Mouse (Mus musculus) neural tube, embryonic 12.5 days (tissue): ENCODE measurements at regions not wholly inside any gene's neighbourhood (a gene's known extent, or its start where the extent isn't known, plus 50 kb on each side); places are given as distances from the start of the nearest gene placed in this dataset.
A peak's percentile ranks its signal among the peaks of the same experiment; 100 is the strongest.

ENCODE experiments used
- ATAC-seq: fragments of 200-750 bp; cut with Nextera tagmentation; 2 replicates; pipeline ENCODE4 v1.8.0; 2017; ENCODE audit warnings: low read depth, mild to moderate bottlenecking, moderate TSS enrichment, moderate library complexity; ENCODE audit not compliant: low FRiP score
- H3K27ac ChIP-seq: fragments of 300-500 bp; sonication (generic); 2 replicates; pipeline ENCODE4 v1.5.1; 2016
- H3K27me3 ChIP-seq: fragments of 300-500 bp; sonication (generic); replicated peaks from 2 replicates; pipeline ENCODE4 v1.6.1; 2016; ENCODE audit warnings: mild to moderate bottlenecking
- H3K36me3 ChIP-seq: fragments of 300-500 bp; sonication (generic); 2 replicates; pipeline ENCODE4 v1.6.1; 2016; ENCODE audit warnings: mild to moderate bottlenecking
- H3K4me1 ChIP-seq: fragments of 300-500 bp; sonication (generic); 2 replicates; pipeline ENCODE4 v1.6.1; 2016
- H3K4me2 ChIP-seq: fragments of 300-500 bp; sonication (generic); replicated peaks from 2 replicates; pipeline ENCODE4 v1.6.1; 2016; ENCODE audit warnings: mild to moderate bottlenecking
- H3K4me3 ChIP-seq: fragments of 300-500 bp; sonication (generic); 2 replicates; pipeline ENCODE4 v1.5.1; 2016
- H3K9ac ChIP-seq: fragments of 300-500 bp; sonication (generic); 2 replicates; pipeline ENCODE4 v1.6.1; 2016; ENCODE audit warnings: mild to moderate bottlenecking
- H3K9me3 ChIP-seq: fragments of 300-500 bp; sonication (generic); 2 replicates; pipeline ENCODE4 v1.6.1; 2016; ENCODE audit warnings: mild to moderate bottlenecking
- WGBS: fragments of 180-500 bp; shearing (Covaris S2); methylation state at CpG from one replicate; pipeline ENCODE4 v1.1.7; 2016; 5-methylcytosine and 5-hydroxymethylcytosine counted together

DNA sequence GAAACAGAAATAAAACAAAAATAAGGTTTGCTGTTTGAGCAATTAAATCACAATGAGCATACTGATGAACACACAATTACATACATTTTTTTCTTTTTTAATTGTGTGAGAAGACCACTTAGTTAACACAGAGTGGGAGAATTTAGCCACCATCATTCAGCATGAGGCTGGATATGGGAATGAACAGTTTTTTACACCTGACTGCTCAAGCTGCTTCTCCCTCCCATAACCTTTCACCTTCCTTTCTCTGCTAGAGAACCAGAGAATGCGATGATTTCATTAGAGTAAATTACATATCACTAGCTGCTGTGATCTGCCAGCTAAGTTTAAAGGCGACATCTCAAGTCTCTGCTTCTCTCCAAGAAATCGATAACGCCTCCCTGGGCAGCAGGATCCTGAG is 894.8 kb upstream of the Jmjd1c start:
- Histone ChIP-seq H3K4me2 (no peak overlapping the region), H3K9me3 (no peaks in the 10 kb centered on the region), H3K4me3 (no peak overlapping the region), H3K36me3 (no peaks in the 10 kb centered on the region), H3K27ac (no peak overlapping the region), H3K4me1 (no peaks in the 10 kb centered on the region), H3K27me3 (no peaks in the 10 kb centered on the region), H3K9ac (no peak overlapping the region)
- WGBS: 68% methylated on average over 4 of the region's 4 CpGs
- ATAC-seq: no peak

DNA sequence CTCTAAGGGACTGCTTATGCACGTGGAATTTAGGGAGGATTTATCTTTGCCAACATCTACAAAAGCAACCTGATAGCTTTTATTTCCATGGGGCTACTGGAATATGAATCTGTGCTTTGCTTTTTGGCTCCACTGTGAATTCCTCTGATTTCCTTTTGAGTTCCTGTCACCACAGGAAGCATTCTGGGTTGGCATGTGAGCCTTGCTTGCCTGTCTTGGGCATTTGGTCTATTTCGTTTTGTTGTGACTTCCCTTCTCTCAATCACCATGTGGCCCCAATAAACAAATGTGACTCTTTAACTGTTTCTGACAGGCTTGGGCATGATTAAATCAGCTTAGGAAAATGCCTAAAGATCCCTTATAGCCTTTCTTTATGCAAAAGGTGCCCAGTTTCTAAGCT is 867.8 kb upstream of the Jmjd1c start:
- Histone ChIP-seq H3K9ac (no peak overlapping the region), H3K4me2 (no peak overlapping the region), H3K27ac (no peak overlapping the region), H3K4me1 (no peaks in the 10 kb centered on the region), H3K4me3 (no peak overlapping the region), H3K36me3 (no peaks in the 10 kb centered on the region), H3K9me3 (no peaks in the 10 kb centered on the region), H3K27me3 (no peaks in the 10 kb centered on the region)
- ATAC-seq: no peak
- WGBS: 74% methylated on average over 2 of the region's 2 CpGs

DNA sequence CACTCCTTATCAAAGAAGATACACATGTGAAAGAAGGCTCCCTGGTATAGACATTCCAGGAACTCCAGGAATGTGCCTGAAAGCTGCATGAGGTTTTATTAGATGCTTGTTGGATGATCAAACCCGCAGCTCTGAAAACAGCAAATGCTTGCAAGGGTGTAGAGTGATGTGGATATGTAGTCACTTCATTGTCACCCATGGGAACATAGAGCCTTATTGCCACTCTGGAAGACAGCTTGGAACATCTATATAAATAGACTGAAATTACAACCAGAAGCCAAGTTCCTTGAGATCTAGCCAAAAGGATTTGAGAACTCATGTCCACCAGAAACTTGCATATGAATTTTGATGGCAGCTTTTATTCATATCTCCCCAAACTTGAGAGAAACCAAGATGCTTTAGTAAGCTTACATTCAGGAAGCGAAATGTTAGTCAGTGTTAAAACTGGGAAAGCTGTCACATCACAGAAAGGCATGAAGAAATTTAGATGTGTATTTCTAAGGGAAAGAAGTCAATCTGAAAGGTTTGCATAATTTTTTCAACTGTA is 861.5 kb upstream of the Jmjd1c start:
- ATAC-seq: no peak
- H3K4me1 ChIP-seq: no peaks in the 10 kb centered on the region
- WGBS: 86% methylated on average over 2 of the region's 2 CpGs

DNA sequence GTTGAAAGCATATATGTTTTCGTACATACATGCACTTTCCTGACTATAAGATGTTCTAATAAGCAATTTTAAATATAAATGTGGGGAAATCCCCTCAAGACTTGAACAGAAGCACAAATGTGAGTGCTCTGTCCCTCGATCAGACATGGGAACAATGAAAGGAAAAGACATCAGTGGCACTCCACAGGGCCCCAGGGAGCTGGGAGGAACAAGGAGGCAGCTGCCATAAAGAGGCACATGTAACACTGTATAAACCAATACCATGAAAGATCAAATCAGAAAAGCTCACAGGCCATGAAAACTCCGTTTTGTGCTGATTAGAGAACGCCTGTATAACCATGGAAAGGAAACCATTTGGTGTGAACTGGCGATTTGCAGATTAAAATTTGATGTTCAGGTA is 839.5 kb upstream of the Jmjd1c start:
- Histone ChIP-seq H3K4me3 (no peak overlapping the region), H3K9ac (no peak overlapping the region), H3K36me3 (no peaks in the 10 kb centered on the region), H3K27ac (no peak overlapping the region), H3K9me3 (no peaks in the 10 kb centered on the region), H3K27me3 (no peaks in the 10 kb centered on the region), H3K4me2 (no peak overlapping the region), H3K4me1 (no peaks in the 10 kb centered on the region)
- WGBS: 62% methylated on average over 5 of the region's 5 CpGs
- peak; percentile 56; the same call in 1 of the 2 replicates for ATAC-seq

More for the DNA sequence above, 861.5 kb upstream of the Jmjd1c start:
- no peak overlapping the region for H3K4me2 ChIP-seq
- H3K27me3 ChIP-seq: no peaks in the 10 kb centered on the region
- H3K36me3 ChIP-seq: no peaks in the 10 kb centered on the region
- H3K9me3 ChIP-seq: no peaks in the 10 kb centered on the region
- H3K27ac ChIP-seq: no peak overlapping the region
- H3K9ac ChIP-seq: no peak overlapping the region
- no peak overlapping the region for H3K4me3 ChIP-seq

DNA sequence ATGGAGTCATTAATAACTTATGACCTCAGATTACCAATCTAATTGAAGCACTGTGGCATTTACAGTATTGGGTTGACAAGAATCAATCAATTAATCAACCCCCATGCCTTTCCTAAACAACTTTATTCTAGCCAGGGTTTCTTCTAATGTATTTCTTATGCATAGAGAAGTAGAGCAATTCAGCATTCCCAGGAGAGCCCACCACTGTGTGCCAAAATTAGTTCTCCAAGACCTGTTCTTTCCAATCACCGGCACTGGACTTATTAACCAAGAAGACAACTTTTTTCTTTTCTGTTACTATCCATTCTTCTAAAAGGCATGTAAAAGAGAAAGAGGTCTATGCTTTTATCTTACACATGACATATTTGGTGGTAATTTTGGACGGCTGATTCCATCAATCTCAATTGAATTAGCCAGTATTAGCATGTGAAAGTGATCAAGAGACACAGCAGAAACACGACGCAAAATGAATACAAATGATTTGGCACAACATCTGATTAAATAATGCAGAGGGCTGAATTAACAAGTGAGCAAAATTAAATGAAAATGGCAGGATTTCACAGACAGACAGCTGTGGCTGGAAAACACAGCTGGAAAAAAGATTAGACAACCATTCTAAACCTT is 825.2 kb upstream of the Jmjd1c start:
- Histone ChIP-seq H3K4me2 (no peak overlapping the region), H3K27me3 (no peaks in the 10 kb centered on the region), H3K4me3 (no peak overlapping the region), H3K9ac (no peak overlapping the region), H3K4me1 (no peaks in the 10 kb centered on the region), H3K9me3 (no peaks in the 10 kb centered on the region), H3K27ac (no peak overlapping the region), H3K36me3 (no peaks in the 10 kb centered on the region)
- ATAC-seq: 0 out of 2 replicates have a peak, but pooled peaks have one; percentile 21
- WGBS: 63% methylated on average over 4 of the region's 4 CpGs

DNA sequence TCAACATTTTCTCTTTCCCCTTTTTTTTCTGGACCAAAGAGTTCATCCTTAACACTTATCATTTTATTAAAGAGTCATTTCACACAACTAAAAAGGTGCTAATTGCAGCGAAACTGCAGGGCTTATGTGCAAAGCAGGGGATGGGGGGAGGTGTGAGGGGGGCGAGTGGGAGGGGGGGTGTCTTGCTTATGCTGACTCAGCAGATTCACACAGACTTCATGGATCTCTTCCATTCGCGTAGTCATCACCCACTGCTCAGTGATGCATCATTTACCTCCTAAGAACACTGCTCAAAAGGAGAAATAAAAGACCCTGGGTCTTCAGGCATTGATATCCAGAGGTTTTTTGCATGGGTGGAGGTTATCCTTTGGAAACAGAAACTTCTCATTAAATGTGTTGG is 800.3 kb upstream of the Jmjd1c start:
- no peak overlapping the region for H3K4me2 ChIP-seq
- 65% methylated on average over 4 of the region's 4 CpGs for WGBS

DNA sequence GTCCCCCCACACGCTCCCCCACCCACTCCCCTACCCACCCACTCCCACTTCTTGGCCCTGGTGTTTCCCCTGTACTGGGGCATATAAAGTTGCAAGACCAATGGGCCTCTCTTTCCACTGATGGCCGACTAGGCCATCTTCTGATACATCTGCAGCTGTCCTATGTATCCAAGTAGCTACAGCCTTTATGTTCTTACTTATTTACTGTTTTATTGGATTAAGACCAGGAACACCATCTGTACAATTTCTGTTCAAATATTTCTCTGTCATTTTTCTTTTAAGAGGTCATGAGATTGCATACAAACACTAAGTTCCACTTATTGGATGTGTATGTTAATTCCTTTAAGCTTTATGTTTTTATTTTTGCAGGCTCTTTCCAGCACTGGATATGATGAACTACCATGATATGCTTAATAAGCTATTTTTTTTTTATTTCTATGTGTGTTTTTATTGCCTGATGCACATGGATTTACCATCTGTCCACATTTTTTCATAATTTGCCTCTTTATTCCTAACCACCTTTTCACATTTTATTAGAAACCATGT is 792.6 kb upstream of the Jmjd1c start:
- H3K4me3 ChIP-seq: no peak overlapping the region
- H3K36me3 ChIP-seq: no peaks in the 10 kb centered on the region
- no peaks in the 10 kb centered on the region for H3K27me3 ChIP-seq
- no peaks in the 10 kb centered on the region for H3K9me3 ChIP-seq
- H3K4me2 ChIP-seq: no peak overlapping the region
- no peak overlapping the region for H3K9ac ChIP-seq
- ATAC-seq: no peak
- no peaks in the 10 kb centered on the region for H3K4me1 ChIP-seq
- 79% methylated on average over 2 of the region's 2 CpGs for WGBS
- no peak overlapping the region for H3K27ac ChIP-seq

More for the DNA sequence above, 800.3 kb upstream of the Jmjd1c start:
- Histone ChIP-seq H3K36me3 (no peaks in the 10 kb centered on the region), H3K4me1 (no peaks in the 10 kb centered on the region), H3K9me3 (no peaks in the 10 kb centered on the region), H3K9ac (no peak overlapping the region), H3K4me3 (no peak overlapping the region), H3K27me3 (no peaks in the 10 kb centered on the region), H3K27ac (no peak overlapping the region)
- ATAC-seq: peak; percentile 25; the same call in 1 of the 2 replicates

DNA sequence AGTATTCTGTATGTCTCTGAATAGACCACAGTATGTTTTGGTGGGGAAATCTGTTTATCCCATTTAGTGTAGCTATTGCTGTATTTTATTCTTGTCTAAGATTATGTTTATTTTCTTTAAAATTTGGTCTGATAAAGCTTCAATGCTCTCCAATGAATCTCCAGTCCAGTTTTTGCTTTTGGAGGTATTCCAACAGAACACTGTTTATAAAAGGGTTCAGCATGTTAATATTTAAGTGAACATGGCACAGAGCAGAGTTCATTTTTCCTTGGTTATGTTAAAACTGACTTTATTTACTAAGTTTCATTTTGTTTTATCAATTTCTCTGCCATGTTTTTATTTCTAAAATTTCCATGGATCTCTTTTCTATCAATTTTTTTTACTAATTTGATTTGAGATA is 791.0 kb upstream of the Jmjd1c start:
- no peak overlapping the region for H3K4me2 ChIP-seq
- H3K27me3 ChIP-seq: no peaks in the 10 kb centered on the region
- no peak for ATAC-seq
- no peak overlapping the region for H3K4me3 ChIP-seq
- H3K4me1 ChIP-seq: no peaks in the 10 kb centered on the region
- no peak overlapping the region for H3K27ac ChIP-seq
- H3K36me3 ChIP-seq: no peaks in the 10 kb centered on the region
- no peak overlapping the region for H3K9ac ChIP-seq
- no peaks in the 10 kb centered on the region for H3K9me3 ChIP-seq

DNA sequence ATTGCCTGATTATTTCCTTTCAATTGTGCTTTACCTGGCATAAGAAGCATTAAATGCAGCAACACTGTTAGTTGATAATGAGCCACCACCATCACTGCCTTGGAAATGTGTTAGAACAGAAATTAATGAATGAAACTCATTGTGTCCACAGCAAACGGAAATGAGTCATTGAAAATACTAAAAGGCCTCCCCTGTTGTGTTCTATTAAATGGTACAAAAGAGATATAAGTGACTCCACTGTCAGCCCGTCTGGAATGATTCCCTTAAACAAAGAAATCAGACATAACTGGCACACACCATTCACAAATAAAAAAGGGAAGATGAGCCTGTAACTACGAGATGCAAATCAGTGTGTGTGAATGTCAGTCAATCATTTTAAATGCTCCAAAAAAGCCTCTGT is 764.8 kb upstream of the Jmjd1c start:
- Histone ChIP-seq H3K27ac (no peak overlapping the region), H3K4me1 (no peaks in the 10 kb centered on the region), H3K9me3 (no peaks in the 10 kb centered on the region), H3K27me3 (no peaks in the 10 kb centered on the region), H3K4me2 (no peak overlapping the region), H3K36me3 (no peaks in the 10 kb centered on the region), H3K9ac (no peak overlapping the region), H3K4me3 (no peak overlapping the region)
- WGBS: 52% methylated on average over 3 of the region's 3 CpGs
- ATAC-seq: no peak

DNA sequence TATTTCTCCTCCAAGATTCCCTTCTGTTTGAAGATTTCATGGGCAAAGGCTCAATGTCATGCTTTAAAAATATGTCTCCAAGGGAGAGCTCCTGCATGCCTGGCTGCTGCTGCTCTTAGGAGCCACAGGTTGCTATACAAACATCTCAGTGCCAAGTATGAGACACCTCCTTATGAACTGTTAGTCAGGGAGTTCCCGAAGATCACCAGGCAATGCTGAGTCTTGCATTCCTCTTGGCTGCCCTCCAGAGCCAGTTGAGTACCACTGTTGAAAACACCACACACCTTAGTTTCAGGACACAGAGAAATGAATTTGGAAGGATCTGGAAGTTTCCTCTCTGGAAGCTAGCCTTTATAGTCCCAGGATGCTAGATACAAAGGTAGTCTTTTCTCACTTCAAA is 757.9 kb upstream of the Jmjd1c start:
- ATAC-seq: no peak
- no peaks in the 10 kb centered on the region for H3K27me3 ChIP-seq
- WGBS: 91% methylated on average over 1 of the region's 1 CpGs
- H3K9ac ChIP-seq: no peak overlapping the region
- H3K4me2 ChIP-seq: no peak overlapping the region
- no peak overlapping the region for H3K4me3 ChIP-seq
- no peaks in the 10 kb centered on the region for H3K4me1 ChIP-seq
- no peak overlapping the region for H3K27ac ChIP-seq
- no peaks in the 10 kb centered on the region for H3K9me3 ChIP-seq
- H3K36me3 ChIP-seq: no peaks in the 10 kb centered on the region

DNA sequence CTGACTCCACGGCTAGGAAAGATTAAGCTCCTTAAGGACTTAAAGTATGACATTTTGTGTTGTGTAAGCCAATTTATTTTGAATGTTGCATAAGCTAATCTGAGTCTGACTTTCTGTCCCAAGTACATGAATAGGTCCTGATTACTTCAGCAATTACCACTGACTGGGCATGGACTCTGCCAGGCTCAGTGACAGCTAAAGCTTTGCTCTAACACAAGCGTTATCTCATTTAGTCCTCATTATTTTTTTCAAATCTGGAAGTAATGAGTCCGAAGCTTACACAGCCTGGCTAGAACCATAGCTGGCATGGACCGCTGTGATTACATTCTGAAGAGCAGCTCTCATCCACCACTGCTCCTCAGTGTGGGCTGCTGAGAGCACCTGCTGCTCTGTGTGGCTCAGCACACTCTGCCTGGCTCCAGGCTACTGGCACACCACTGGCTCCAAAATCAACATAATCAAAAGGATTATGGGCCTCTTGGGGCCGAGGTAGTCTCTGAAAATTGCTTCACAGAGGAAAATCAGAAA is 753.0 kb upstream of the Jmjd1c start:
- Histone ChIP-seq H3K9me3 (no peaks in the 10 kb centered on the region), H3K27me3 (no peaks in the 10 kb centered on the region), H3K36me3 (no peaks in the 10 kb centered on the region), H3K9ac (no peak overlapping the region), H3K4me3 (no peak overlapping the region), H3K4me2 (no peak overlapping the region), H3K27ac (no peak overlapping the region), H3K4me1 (no peaks in the 10 kb centered on the region)
- WGBS: 81% methylated on average over 5 of the region's 5 CpGs
- no peak for ATAC-seq

DNA sequence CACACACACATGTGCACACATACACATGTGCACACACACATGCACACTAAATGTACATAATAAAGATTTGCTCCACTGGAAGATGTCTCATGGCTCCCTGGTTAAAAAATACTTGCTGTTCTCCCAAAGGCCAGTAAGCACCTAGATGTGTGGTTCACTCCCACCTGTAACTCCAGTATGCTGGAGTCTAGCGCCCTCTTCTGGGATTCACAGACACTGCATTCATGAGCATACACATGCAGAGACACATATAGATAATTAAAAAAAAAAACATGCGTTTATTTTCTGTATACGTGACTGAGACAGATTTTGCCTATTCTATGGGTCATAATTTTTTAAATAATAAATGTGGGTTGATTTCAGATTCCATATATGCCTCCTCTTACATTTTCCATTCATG is 747.5 kb upstream of the Jmjd1c start:
- WGBS: 71% methylated on average over 3 of the region's 3 CpGs
- Histone ChIP-seq H3K36me3 (no peaks in the 10 kb centered on the region), H3K9me3 (no peaks in the 10 kb centered on the region)

DNA sequence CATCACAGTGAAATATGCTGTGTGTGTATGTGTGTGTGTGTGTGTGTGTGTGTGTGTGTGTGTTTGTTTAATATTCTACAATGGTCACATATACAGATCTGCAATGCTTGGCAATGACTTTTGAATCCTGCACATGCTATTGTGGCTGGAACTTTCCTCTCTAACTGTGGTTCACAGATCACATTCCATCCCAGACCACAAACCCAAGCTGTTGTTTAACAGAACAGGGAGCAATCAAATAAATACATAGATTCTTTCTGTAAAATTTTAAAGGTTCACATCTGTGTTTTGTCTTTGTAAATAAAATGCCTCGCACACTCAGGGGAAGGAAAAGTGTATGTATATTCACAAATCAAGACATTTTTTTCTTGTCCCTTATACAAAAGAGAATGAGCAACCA is 744.9 kb upstream of the Jmjd1c start:
- no peaks in the 10 kb centered on the region for H3K36me3 ChIP-seq
- H3K4me3 ChIP-seq: no peak overlapping the region
- ATAC-seq: no peak
- 91% methylated on average over 1 of the region's 1 CpGs for WGBS
- no peaks in the 10 kb centered on the region for H3K9me3 ChIP-seq
- H3K27me3 ChIP-seq: no peaks in the 10 kb centered on the region
- H3K4me2 ChIP-seq: no peak overlapping the region
- H3K4me1 ChIP-seq: no peaks in the 10 kb centered on the region
- H3K9ac ChIP-seq: no peak overlapping the region
- no peak overlapping the region for H3K27ac ChIP-seq

More for the DNA sequence above, 747.5 kb upstream of the Jmjd1c start:
- no peak for ATAC-seq
- Histone ChIP-seq H3K27ac (no peak overlapping the region), H3K4me1 (no peaks in the 10 kb centered on the region), H3K4me2 (no peak overlapping the region), H3K4me3 (no peak overlapping the region), H3K9ac (no peak overlapping the region), H3K27me3 (no peaks in the 10 kb centered on the region)
